Mouse (Mus musculus) embryonic facial prominence, embryonic 14.5 days (tissue): Measurements from ENCODE around the gene Cdk14. TPM values are rescaled to one million over a fixed set of nuclear protein-coding genes. Genes with fewer than 3 reads are reported as not detected.

Experiments
- ATAC-seq: fragments of 200-750 bp; cut with Nextera tagmentation; 2 replicates; pipeline ENCODE4 v1.8.0; 2017; ENCODE audit warnings: low read depth, moderate number of reproducible peaks, moderate TSS enrichment
- DNase-seq: peaks from one replicate; pipeline ENCODE4 v3.0.0-alpha.2; 2015; ENCODE audit warnings: low spot score
- H3K27ac ChIP-seq: fragments of 300-500 bp; sonication (generic); replicated peaks from 2 replicates; pipeline ENCODE4 v1.5.1; 2014; ENCODE audit warnings: low read depth, mild to moderate bottlenecking, low read length, moderate library complexity
- H3K27me3 ChIP-seq: fragments of 300-500 bp; sonication (generic); replicated peaks from 2 replicates; pipeline ENCODE4 v1.6.1; 2014; ENCODE audit warnings: low read length; ENCODE audit not compliant: control insufficient read depth, insufficient read depth
- H3K36me3 ChIP-seq: fragments of 300-500 bp; sonication (generic); 2 replicates; pipeline ENCODE4 v1.6.1; 2014; ENCODE audit warnings: low read length, mixed read lengths; ENCODE audit not compliant: control insufficient read depth, insufficient read depth
- H3K4me1 ChIP-seq: fragments of 300-500 bp; sonication (generic); 2 replicates; pipeline ENCODE4 v1.6.1; 2014; ENCODE audit warnings: antibody characterized with exemption, low read length; ENCODE audit not compliant: control insufficient read depth, insufficient read depth
- H3K4me2 ChIP-seq: fragments of 300-500 bp; sonication (generic); 2 replicates; pipeline ENCODE4 v1.6.1; 2014; ENCODE audit warnings: low read depth, mild to moderate bottlenecking, low read length, moderate library complexity, mixed read lengths
- H3K4me3 ChIP-seq: fragments of 300-500 bp; sonication (generic); 2 replicates; pipeline ENCODE4 v1.5.1; 2014; ENCODE audit warnings: low read depth, mild to moderate bottlenecking, low read length
- H3K9ac ChIP-seq: fragments of 300-500 bp; sonication (generic); 2 replicates; pipeline ENCODE4 v1.6.1; 2014; ENCODE audit warnings: low read depth, mild to moderate bottlenecking, low read length, moderate library complexity, mixed read lengths
- H3K9me3 ChIP-seq: fragments of 300-500 bp; sonication (generic); 2 replicates; pipeline ENCODE4 v1.6.1; 2016; ENCODE audit warnings: low read length; ENCODE audit not compliant: control insufficient read depth
- whole genome bisulfite sequencing: fragments of 180-500 bp; shearing (Covaris S2); extraction: QIAGEN DNeasy Blood & Tissue Kit; methylation state at CpG from one replicate; pipeline ENCODE4 v1.1.7; 2014; 5-methylcytosine and 5-hydroxymethylcytosine counted together
- polyA plus RNA-seq: library from polyadenylated mRNA; unstranded; fragments of >200 nt; fragmentation: Nextera tagmentation; extraction: Ambion mirVana; gene quantifications from 2 replicates; pipeline ENCODE4 v1.2.1, GENCODE M21; 2014

Gene Cdk14
- polyA plus RNA-seq, 1 experiment from 2014 or later: 33.8 TPM

DNA sequence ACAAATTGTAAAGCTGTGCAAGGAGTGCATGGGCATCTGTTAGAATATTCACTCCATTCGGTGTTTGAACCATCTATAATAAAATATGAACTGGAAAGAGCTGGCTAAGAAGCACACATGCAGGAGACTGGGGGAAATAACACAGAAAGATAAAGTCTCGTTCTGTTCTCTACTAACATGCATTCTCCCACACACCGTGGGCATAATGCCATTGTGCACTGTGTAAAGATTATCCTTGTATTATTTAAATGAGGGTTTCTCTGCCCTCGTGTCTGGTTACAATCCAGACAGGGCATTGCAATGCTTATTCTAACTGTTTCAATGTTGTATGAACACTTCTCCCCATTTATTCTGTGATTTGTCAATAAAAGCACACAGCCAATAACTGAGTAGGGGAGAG, 18.1 kb downstream of the Cdk14 start:
- ATAC-seq (no peak), DNase-seq (no peak)
- Histone ChIP-seq H3K9ac (no peak overlapping the region), H3K9me3 (no peaks in the 10 kb centered on the region), H3K27me3 (no peaks in the 10 kb centered on the region), H3K4me3 (no peak overlapping the region), H3K27ac (no peak overlapping the region), H3K36me3 (no peaks in the 10 kb centered on the region), H3K4me2 (no peak overlapping the region), H3K4me1 (no peaks in the 10 kb centered on the region)
- 76% methylated on average over 4 of the region's 4 CpGs for WGBS

DNA sequence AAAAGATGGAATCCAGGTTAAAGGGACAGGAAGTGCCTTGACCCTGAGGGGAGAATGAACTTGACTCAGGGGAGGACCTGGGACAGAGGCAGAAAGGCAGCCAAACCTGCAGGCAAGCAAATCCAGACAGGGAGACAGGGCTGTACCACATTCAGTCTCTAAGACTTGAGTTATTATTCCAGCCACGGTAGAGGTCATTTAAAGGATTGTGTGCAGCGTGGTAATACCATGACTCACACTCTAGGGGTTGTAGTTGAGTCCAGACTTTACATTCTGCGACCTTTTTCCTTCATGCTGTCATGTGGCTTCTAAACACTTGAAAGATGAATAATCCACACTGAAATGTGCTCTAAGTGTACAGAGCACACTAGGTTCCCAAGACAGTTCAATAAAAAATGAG, 27.3 kb downstream of the Cdk14 start:
- Histone ChIP-seq H3K4me3 (no peak overlapping the region), H3K4me2 (no peak overlapping the region), H3K4me1 (no peaks in the 10 kb centered on the region), H3K36me3 (no peaks in the 10 kb centered on the region), H3K27me3 (no peaks in the 10 kb centered on the region), H3K27ac (no peak overlapping the region), H3K9me3 (no peaks in the 10 kb centered on the region), H3K9ac (no peak overlapping the region)
- no peak for ATAC-seq
- DNase-seq: no peak
- 44% methylated on average over 3 of the region's 3 CpGs for WGBS

DNA sequence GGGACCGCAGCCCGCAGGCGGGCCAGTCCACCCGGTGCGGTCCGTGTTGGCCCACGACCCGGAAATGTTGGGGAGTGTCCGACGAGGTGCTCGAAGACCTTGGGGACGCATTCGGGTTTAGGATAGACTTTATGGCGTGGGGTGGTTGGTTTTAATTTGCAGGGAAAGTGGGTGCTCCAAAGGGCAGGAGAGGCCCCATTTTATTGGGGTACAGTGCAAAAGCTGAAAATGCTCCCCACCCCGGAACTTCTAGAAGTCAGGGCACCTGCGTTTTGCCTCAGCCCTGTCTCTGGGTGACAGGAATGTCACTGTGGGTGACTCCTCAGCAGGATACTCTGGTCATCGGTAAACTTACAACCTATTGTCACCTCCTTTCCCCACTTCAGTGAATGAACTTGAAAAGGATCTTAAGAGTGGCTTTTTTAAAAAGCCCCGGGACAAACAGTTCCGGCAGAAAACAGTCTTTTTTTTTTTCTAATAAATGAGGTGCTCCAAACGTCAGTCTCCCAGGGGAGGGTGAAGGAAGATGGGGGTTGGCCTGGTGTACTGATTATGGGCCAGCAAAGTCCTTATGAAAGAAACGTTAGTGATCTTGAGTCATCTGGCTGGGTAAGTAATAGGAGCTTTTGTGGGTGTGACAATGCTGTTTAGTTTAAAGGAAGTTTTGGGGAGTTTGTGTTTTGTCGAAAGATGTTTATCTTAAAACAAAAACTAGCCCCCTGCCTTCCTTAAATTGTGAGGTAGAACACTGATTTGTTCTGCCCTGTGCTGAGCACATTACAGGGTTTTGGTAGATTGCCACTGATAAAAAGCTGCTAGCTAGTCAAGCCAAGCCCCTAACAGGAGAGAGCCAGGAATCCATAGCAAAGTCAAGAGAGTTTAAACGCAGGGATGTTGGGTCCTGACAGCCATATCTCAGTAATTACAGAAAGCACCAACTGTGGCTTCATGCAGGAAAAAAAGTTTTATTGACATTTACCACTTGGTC, 39.1 kb downstream of the Cdk14 start:
- 5% methylated on average over 17 of the region's 23 CpGs for WGBS
- Histone ChIP-seq H3K27me3 (no peaks in the 10 kb centered on the region), H3K4me2 (peak overlapping the region; percentile 75), H3K27ac (peak overlapping the region; percentile 95), H3K9me3 (no peaks in the 10 kb centered on the region), H3K4me3 (peak overlapping the region; percentile 74), H3K36me3 (no peaks in the 10 kb centered on the region), H3K9ac (peak overlapping the region; percentile 94), H3K4me1 (peaks cover 15% of the 10 kb centered on the region)
- no peak; the same call in 1 of the 2 replicates for ATAC-seq
- peak; percentile 83 for DNase-seq

DNA sequence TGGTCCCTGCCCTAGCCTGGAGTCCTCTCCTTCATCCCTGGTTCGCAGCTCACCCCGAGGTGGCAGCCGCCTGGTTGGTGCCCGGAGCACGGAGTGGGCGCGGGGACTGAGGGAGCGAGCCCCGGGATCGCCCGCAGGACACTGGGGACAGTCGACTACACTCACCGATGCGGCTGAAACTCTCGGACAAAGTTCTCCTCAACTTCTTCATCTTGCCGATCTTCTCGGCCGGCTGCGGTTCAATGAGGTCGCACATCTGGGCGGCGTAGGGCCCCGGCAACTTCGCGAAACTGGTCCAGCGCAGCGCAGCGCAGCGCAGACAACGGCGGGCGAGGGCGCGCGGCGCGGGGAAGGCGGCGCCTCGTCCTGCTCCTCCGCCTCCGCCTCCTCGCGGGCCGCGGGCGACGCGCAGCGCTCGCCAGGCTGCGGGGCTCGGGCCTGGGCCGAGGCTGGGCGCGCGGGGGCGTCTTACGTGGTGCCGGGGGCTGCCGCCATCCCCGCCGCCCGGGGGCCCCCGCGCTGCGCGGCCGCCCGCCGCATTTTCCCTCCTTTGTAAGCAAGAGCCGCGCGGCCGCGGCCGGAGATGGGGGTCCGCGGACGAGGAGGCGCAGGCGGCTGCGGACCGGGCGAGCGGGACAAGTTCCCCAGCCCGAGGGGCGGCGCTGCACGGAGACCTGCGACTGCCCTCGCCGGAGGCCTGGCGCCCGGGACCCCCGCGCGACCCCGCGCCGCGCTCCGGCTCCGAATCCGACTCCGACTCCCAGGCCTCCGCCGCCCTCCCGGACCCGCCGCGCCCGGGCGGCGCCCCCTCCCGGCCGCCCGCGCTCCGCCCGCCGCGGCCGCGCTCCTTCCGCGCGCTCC, 40.0 kb downstream of the Cdk14 start:
- Histone ChIP-seq H3K27me3 (no peaks in the 10 kb centered on the region), H3K36me3 (no peaks in the 10 kb centered on the region), H3K9me3 (no peaks in the 10 kb centered on the region), H3K4me3 (peak overlapping the region; percentile 74), H3K4me2 (peak overlapping the region; percentile 75), H3K9ac (peak overlapping the region; percentile 94), H3K4me1 (peaks cover 15% of the 10 kb centered on the region), H3K27ac (peak overlapping the region; percentile 95)
- WGBS: 0% methylated on average over 31 of the region's 128 CpGs
- ATAC-seq: peak; percentile 94
- peak; percentile 79 for DNase-seq

DNA sequence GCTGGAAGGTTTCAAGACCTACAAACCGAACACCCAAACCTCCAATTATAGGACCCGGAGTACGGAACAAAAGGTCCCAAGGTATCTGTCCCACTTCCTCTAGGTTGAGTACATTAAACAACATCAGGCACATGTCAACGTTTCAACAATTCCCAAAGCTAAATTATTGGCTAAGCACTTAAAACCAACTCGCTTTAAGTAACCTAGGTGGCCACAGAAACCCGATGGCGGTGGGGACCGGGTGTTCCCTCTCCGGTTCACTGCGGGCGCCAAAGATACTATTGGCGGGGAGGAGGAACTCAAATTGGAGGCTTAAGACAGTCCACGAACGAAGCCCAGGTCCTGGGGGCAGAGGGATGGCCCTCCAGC, 40.6 kb downstream of the Cdk14 start:
- WGBS: 0% methylated on average over 13 of the region's 14 CpGs
- no peaks in the 10 kb centered on the region for H3K36me3 ChIP-seq
- H3K27me3 ChIP-seq: no peaks in the 10 kb centered on the region
- H3K4me1 ChIP-seq: peaks cover 15% of the 10 kb centered on the region
- no peaks in the 10 kb centered on the region for H3K9me3 ChIP-seq
- H3K4me2 ChIP-seq: peak overlapping the region; percentile 75
- H3K9ac ChIP-seq: peak overlapping the region; percentile 94
- DNase-seq: peak; percentile 42
- H3K4me3 ChIP-seq: peak overlapping the region; percentile 74
- H3K27ac ChIP-seq: peak overlapping the region; percentile 95
- ATAC-seq: peak; percentile 14

DNA sequence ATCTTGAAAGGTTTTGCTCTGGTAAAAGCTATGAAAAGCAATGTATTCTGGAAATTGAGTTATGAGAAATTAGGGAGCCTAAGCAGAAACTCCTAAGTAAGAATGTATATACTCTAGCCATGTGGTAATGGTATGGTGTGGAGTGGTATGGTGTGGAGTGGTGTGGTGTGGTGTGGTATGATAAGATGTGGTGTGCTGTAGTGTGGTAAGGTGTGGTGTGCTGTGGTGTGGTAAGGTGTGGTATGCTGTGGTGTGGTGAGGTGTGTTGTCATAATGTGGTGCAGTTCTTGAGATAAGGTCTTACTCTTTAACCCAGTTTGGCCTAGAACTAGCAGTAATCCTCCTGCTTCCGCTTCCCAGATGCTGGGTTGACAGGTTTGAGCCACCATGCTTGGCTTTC, 45.7 kb downstream of the Cdk14 start:
- no peak overlapping the region for H3K27ac ChIP-seq
- no peak overlapping the region for H3K9ac ChIP-seq
- no peak for ATAC-seq
- H3K4me3 ChIP-seq: no peak overlapping the region
- H3K9me3 ChIP-seq: no peaks in the 10 kb centered on the region
- H3K4me2 ChIP-seq: no peak overlapping the region
- WGBS: 100% methylated on average over 1 of the region's 1 CpGs
- H3K27me3 ChIP-seq: no peaks in the 10 kb centered on the region
- no peaks in the 10 kb centered on the region for H3K36me3 ChIP-seq
- DNase-seq: no peak
- peaks cover 13% of the 10 kb centered on the region for H3K4me1 ChIP-seq

DNA sequence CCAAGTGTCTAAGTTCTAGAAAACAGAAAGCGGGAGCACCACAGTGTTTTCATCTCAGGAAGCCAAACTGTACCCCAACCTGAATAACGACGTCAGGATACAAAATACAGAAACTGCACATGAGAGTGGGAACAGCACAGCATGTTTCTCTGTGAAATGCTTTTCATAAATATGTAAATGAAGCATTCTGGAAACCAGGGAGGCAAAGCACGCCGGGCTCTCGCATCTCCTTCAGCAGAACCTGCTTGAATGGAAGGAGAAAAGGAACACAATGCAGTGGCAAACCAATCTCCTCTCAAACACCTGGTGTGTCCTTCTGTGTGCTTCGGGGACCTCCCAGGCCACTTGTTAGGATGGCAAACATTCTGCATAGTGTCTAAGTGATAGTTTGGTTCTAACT, 46.6 kb downstream of the Cdk14 start:
- no peak overlapping the region for H3K9ac ChIP-seq
- no peak overlapping the region for H3K4me2 ChIP-seq
- peaks cover 8% of the 10 kb centered on the region; the same call in 1 of the 2 replicates for H3K4me1 ChIP-seq
- H3K27me3 ChIP-seq: no peaks in the 10 kb centered on the region
- H3K36me3 ChIP-seq: no peaks in the 10 kb centered on the region
- no peak for DNase-seq
- no peaks in the 10 kb centered on the region for H3K9me3 ChIP-seq
- 67% methylated on average over 7 of the region's 7 CpGs for WGBS
- no peak overlapping the region for H3K4me3 ChIP-seq
- ATAC-seq: no peak
- H3K27ac ChIP-seq: no peak overlapping the region

DNA sequence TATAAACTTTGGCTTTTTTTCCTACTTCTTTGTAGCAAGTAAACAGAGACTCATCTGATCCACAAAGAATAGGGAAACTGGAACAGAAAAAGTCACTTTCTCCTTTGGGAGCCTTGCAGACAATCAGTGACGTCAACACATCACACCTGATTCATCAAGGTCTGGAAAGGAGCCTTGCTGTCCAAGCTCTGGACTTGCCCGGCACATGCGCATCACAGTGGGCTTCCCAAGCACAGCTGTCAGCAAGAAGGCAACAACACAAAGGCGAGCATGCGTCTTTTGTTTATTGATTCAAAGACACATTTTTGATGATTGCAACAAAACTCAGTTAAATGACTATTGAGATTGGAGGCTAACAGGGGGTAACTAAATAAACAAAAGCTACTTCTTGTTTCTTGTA, 47.2 kb downstream of the Cdk14 start:
- Histone ChIP-seq H3K27me3 (no peaks in the 10 kb centered on the region), H3K4me1 (peaks cover 8% of the 10 kb centered on the region; the same call in 1 of the 2 replicates), H3K9me3 (no peaks in the 10 kb centered on the region), H3K4me2 (no peak overlapping the region), H3K9ac (no peak overlapping the region), H3K4me3 (no peak overlapping the region), H3K27ac (peak overlapping the region; percentile 11; the same call in 1 of the 2 replicates), H3K36me3 (no peaks in the 10 kb centered on the region)
- ATAC-seq (no peak), DNase-seq (no peak)
- 66% methylated on average over 5 of the region's 5 CpGs for WGBS
